Mouse (Mus musculus) lung, postnatal 4 days (tissue): ENCODE measurements around the gene Slc4a4.

Experiments used
- DNase-seq, 2 experiments: peaks; one replicate each; pipeline ENCODE4 v3.0.0; 2021

The Slc4a4 gene

DNA sequence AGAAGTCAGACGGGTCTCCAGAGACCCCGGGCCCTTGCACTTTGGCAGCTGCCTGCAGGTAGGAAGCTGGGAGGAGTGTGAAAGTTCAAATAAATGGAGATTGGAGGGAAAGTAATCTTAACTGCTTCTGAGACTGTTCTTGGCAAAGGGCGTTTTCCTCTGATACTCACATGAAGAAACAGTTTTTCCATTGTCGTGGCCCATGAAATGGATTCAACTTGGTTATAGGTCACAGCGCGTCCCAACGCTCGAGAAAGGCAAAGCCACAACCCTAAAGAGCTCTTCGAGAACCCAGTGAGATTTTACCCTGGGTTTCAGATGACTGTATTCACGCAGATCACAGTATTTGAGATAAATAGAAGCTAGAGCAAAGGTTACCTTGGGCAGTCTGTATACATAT, 31.0 kb downstream of the Slc4a4 start:
- no peak for DNase-seq

DNA sequence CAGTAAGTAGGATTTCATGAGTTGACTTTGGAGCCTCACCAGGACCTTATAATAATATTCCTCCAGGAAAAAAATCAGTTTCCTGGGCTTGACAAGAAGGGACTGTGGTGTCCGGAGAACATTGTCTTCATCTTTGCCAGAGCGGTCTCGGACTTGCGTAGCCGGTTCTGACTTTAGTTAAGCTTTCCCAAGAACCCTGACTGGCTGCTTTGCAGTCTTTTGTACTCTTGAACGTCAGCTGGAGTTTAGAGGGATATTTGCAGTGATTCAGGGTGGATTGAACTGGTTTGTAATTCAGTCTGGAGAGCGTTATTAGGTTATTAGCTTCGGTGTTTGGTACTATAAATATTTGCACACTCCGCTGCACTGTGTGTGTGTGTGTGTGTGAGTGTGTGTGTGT, 31.9 kb downstream of the Slc4a4 start:
- DNase-seq: no peak

DNA sequence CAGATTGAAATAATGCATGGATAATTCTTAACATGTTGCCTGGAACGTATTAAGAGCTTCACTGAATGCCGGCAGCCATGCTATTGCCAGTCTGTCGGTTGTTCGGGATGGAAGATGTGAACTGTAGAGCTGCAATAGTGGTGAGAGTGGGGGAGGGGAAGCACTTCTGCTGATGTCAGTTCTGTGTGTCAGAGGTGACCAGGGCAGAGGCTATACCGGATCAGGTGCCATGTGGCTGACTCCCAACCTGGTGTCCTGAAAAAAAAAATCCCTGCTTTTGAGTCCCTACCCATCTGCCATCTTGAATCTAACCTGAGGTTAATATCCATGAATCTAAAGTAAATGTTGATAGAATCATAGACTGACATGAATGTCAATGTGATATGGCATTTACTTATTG, 39.0 kb downstream of the Slc4a4 start:
- no peak for DNase-seq

DNA sequence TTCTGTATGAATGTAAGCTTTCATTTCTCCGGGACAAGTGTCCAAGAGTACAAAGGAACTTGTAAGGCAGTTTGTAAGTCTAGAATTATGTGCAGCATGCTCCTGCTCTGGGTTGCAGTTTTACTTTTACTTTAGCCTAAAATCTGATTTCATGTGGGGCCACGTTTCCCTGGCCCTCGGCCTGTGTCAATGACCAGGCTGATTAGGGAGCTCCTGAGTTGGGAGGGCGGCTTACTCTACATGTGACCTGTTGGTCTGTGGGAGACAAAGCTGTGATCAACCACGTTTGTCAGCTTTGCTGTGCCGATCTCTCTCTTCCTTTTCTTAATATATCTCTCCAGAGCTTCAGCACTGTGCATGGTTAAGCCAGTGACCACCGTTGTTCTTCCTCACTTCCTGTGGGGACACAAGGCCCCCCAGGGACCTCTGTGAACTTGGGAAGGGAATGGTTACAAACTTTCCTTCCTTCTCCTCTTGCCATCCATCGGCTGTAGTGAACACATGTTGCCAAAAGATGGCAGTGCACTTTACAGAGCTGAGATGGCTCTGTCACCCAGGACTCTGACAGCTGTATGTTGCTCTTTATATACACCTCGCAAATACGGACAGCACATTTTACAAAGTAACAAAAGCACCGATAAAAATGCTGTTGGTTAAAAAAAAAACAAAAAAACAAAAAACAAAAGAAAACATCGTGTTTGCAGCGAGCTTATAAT, 41.7 kb downstream of the Slc4a4 start:
- peak in 1 of 2 experiments; percentile 59 for DNase-seq

DNA sequence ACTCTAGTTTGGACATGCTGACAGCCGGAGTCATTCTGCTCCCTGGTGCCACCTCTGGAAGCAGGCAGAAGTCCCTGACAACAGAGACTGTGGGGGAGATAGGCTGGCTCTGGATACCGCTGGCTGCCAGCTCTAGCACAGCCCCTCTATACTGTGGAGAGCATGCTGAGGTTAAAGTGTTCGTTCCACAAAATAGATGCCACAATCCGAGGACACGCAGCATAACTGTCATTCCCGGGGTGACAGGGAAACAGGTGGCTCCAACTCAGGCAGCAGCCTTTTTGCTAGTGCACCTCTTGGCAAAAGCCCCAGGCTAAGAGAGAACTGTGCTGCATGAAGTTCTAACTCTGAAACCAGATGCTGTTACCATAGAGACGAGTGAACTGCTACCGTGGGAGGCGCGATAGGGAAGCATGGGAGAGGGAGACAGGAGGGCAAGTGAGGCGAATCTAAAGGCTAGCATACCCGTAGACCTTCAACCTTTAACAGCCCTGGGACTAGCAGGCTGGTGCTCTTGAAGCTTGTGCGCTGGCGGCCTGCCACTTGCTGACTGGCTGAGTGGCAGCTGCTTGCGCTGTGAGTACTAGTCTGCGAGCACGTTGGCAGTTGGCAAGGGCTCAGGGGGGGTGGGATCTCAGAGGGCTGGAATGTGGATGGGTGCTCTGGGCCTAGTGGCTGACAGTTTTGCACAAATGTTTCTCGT, 42.9 kb downstream of the Slc4a4 start:
- DNase-seq: peak; percentile 88 to 94

DNA sequence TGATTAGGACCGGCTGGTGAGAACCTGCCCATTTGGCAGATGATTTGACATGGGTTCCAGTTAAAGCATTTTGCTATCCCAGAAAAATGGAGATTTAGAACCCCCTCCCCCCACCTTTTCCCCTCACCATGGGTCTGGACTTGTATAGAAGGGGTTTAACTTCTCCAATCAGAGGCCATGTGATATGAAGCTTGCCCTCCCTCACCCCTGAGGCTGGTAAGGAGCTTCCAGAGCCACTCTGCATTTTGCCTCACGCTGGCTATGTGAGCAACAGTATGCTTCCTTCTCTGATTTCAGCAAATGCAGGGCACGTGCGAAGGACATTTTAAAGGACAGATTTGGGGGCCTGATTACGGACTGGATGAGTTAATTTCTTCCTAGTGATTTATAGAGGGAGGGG, 43.5 kb downstream of the Slc4a4 start:
- no peak for DNase-seq

DNA sequence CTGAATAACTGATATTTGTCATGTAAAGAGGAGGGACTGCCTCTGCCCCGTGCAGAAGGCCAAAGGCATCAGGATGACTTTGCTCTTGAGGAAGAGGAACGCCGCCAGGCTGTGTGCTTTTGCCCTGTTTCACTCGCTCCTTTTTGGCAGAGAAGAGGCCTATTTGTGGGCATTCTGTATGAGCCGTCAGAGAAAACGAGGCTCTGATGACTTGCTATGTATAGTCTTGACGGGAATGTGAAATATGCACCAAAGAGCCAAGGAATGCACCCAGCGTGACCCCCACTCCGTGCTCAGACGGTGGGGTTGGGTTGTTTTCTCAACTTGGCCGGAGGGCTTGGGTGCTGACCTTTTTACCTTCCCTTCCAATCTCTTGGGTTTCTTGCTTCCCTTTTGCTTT, 44.0 kb downstream of the Slc4a4 start:
- DNase-seq: peak; percentile 25 to 64

DNA sequence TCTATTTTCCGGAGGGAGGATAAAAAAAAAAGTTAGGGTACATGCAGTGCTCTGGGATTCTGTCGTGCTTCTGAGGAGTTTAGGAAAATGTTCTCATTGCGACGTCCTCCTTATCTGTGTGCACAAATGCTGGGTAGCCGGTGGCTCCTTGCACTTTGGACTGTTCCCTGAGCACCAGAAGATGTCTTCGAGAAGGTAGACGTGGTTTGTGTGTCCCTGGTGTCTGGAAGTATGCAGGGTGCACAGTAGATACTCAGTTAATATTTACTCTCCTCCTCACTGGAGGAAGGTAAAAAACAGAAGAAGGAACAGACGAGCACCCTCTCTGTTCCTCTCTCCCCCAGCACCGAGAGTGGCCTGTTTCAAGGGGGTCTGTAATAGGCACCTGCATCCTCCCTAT, 44.6 kb downstream of the Slc4a4 start:
- no peak for DNase-seq

DNA sequence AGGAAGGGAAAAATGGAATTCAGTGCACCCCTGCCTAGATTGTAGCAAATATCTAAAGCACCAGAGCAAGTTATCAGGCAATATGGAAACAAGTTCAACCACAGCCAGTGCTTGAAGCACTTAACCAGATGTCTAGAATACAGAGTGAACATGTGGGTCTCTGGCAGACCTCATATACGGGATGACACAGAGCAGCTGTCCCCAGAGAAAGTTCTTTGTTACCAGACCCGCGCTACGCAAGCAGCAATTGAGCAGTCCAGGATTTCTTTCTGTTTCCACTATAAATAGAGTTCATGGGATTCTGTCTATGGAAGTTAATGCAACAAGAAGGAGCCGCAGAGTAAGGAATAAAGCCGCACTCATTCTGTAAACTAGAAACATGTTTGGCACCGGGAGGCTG, 46.8 kb downstream of the Slc4a4 start:
- peak in 1 of 2 experiments; percentile 50 for DNase-seq

DNA sequence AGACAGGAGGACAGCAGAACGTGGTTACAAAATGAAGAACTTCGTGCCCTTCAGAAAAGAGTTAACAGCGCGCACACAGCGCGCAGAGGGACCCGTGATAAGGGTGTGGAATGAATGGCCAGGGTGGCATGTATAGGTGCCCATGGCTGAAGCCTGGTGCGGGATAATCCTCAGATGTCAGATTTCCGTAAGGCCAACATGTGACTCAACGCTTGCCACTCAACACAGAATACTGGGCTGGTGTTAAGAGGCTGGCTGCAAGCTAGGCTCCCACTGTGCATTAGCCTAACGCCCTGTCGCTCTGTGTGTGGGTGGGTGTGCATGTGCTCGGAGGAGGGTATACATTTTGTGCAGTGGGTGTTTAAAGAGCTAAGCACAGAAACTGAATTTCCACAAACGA, 47.3 kb downstream of the Slc4a4 start:
- DNase-seq: no peak

DNA sequence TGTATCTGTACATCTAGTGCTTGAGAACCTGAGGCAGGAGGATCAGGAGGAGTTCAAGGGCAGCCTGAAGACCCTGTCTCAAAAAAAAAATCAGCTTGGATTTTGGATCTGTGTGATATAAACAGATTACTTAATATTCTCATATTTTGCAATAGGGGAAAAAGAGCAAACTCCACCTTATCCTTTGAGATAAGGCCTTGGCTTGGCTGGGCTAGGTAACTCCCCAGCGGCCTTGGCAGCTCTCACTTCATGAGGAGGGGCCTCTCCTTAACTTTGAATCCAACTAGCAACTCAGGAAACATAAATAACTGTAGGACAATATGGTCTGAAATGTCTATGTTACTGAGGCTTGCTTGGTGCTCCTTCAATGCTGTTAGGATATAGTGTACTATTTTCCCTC, 51.6 kb downstream of the Slc4a4 start:
- no peak for DNase-seq

DNA sequence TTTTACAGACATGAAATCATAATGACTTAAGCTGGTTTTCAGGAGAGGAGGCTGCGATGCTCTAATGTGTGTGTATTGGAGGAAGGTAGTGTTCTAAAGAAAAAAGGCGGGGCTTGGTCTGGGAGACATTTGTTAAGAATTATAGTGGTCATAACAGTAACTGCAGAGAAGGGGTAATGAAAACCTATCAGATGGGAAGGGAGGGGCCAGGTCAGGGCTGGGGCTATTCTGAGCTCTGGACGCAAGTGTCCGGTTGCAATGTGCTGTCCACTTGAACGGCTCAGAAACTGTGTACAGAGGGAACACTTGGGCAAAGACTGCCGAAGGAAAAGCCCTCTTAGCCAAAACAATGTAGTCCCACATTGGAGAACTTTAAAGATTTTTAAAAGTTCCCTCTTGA, 52.5 kb downstream of the Slc4a4 start:
- DNase-seq: no peak

DNA sequence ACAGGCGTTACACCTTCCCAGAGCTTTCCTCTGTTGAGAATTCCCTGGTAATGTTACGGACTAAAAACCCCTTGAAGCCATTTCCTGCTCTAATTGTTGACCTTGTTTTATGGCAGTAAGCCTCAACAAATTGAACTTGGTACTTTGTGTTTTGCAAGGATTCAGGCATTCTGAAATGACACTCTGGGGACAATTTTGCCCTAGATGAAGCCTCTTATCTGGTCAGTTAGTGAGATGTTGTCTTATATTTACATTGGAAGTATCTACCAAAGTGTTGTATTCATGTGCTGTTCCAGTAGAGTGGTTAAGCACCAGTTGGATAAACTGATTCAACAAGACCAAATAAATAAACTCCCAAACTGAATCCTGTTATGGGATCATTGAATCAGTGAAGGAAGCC, 53.2 kb downstream of the Slc4a4 start:
- no peak for DNase-seq

DNA sequence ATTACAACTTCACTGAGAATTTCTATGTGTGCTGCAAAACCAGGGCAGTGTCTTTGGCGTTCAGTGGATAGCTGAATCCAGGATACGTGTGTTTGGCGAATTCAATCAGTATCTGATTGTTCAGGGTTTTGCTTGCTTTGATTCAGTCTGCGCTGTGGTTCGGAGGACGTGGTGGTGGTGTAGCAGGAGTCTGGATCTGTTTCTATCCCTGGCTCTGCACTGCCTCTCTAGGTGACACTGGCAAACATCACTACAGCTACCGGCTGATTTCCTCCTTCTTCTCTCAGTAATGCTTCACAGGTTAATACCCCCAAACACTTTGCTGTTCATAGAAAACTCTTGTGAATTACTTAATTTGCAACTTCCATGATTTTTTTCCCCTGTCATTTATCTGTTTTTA, 55.3 kb downstream of the Slc4a4 start:
- DNase-seq: no peak

DNA sequence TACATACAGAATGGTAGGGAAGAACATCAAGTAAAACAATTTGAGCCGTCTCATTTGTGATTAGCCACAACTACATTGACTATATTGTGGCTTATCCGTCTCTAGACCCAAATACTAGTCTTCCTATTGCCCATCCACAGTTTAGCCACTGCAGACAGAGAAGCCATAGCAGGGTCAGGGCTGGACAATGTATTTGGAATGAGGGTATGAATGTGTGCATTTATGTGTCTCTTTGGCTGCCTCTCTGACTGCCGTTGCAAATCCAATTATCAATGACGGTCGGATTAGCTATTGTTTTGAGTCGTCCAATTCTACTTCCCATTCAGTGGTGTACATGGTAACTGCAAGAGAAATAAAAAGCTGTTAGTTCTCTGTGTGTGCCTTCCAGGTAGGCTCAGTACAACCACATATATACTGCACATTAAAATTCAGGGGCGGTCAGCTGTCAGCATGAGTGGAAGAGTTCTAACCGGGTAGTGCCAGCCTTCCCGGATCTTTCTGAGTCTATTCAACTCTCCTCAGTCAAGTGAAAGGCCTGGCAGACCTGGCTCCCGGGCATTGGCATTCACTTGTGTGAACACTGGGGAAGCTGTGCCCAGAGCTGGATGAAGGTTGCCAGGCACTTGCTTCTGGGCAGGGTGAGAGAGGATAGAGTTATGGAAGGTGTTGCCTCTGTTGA, 59.2 kb downstream of the Slc4a4 start:
- no peak for DNase-seq

DNA sequence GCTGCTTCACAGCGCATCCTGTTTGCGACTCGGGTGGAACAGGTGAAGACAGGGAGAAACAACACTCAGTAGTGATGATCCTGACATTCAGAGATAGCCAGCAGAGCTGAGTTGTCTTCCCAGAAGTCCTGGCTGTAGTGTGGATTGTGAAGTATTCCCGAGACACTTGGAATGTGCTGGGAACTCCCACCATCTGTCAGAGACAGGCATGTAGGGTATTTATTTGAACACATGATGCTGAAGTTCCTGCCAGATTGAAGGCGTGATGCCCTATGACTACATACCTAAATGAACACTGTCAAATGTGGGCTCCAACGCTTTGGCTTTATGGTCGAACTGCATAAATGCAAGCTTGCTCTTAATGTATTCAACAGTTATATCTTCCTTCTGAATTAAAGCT, 63.7 kb downstream of the Slc4a4 start:
- DNase-seq: no peak

DNA sequence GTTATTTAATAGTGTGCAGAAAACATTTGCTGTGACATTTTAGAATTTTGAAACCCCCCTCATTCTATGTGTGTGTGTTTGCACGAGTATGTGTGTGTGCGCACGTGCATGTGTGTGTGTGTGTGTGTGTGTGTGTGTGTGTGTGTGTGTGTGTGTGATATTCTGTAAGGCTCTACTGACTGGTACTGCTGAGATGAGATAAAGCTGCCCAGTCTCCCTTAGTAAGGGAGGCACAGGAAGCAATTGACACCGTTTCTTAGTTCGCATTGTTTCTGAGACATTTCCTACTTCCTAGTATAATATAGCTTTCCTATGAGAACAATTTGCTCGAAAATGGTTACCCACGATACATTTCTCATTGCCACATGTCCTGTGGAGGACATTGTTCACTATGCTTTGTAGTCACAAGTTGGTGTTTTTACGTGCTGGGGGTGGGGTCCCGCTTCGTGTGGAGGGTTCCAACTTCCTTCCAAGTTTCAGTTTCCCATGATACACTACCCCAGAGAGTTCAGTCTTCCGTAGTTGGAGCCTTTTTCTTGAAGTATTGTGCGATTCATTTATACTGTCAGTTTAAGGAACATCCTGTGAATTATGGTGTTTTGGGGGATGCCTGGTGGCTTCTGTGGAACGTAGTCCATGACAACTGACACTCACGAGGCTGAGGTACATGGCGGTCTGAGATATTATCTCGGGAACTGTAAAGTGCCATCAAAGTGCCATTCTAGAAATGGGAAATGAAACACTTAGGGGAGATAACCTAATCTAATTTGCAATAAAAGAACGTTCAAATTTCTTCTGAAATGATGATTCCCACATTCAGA, 66.3 kb downstream of the Slc4a4 start:
- DNase-seq: no peak

DNA sequence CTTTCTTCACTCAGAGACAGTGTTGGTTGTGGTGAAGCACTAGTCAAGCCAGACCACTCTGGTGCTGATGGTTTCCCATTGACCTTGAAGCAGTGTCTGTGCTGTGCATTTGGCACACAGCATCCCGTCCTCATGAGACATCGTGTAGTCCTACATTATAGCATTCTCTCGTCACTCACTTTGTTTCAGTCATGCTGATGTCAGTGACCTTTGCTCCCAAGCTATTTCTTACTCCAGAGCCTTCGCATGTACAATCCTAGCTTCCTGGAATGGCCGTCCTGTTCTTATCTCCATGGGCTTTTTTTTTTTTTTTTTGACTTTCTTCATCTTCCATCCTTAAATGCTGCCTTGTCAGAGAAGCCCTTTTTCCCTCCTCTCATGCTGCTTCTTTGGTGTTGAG, 71.1 kb downstream of the Slc4a4 start:
- DNase-seq: no peak

DNA sequence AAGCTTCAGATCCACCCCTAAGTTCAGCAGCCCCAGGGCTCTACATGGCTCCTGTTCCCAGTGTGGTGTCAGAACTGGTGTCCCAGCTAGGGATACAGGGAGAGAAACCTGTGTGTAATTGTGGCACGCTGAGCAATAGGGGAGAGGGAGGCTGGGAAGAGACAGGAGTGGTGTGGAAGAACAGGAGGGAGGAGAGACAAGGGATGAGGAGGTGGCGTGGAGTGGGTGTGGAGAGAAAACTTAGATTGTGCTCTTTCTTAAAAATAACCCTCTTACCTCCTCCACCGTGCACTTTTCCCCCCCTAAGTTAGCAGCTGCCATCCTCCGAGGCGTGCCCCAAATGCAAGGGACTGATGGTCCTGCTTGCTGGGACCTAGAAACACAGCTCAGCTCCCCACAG, 72.3 kb downstream of the Slc4a4 start:
- no peak for DNase-seq

DNA sequence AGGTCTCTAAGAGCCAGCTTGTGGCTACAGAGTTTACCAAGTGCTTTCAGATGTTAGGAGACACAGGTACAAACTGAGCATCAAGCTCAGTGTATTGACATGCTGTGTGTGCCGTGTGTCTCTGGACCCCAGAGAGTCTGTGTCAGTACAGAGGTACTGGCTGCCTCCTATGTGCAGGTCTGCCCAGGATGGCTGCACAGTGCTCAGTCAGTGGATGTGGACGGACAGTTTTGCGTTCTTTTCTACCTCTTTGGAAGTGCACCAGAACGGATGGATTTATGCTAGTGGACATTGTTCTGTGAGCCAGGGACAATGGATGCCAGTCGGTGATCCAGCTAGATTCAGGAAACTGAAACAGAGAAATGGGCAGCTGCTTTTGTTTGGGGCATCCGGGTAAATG, 72.8 kb downstream of the Slc4a4 start:
- DNase-seq: no peak

DNA sequence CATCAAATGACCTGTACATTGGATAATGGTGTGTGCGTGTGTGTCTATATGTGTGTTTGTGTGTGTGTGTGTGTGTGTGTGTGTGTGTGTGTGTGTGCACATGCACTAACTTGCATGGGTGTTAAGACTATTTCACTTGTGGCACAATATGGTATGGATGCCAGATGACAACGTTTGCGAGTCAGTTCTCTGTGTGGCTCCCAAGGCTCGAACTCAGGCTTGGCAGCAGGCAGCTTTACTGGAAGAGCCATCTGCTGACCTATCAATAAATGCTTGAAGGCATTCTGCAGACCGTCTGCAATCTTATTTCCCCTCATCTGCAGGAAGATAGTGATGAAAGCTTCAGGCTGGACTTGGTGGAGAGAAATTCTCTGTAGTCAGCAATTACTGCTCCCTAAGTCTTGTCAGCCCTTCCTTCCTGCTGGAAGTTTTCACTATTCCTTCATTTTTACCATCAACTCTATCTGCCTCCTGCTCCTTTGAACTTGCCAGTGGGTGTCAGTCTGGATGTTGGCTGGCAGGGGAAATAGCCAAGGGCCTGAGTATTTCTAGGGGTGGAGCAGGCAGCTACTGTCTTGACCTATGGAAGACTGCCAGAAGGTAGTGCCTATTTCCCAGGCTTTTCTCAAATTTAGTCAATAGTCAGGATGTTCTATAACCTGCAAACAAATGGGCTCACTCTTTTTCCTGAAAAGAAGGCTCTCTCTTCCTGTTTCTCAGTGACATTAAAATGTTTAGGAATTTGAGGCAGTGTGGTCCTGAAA, 73.9 kb downstream of the Slc4a4 start:
- DNase-seq: no peak

DNA sequence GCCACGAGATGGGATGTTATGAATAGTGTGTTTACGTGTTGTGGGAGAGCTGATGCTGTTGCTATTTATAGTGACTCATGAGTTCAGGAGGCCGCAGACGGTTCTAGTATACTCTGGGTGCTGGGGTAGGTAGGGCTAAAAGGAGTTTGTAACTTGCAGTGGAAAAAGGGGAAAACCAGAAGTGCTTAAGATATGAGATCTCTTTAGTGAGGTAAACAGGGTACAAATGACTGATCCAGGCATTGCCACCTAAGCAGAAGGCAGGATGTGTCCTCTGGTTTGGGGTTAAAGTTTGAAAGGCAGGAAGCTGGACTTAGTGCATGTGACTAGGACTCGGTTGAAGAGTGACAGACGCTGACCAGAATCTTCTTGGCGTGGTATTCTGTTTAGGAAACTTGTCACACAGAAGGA, 74.7 kb downstream of the Slc4a4 start:
- no peak for DNase-seq
